Mouse (Mus musculus) spleen, postnatal 10 days (tissue): ENCODE results near the gene Cd8a.
"Not testable (repeated sequence)": the region's sequence is repeated elsewhere in the genome, so short reads cannot be mapped to it uniquely, and the experiment has no call there.

ENCODE experiments used
- DNase-seq, 2 experiments: peaks; one replicate each; pipeline ENCODE4 v3.0.0; 2021 to 2022; ENCODE audit warnings: low spot score in 2 of 2

Gene Cd8a

GRCm38 (mm10) chr6:71373249-71373775, at the start of gene Cd8a:
Gene Cd8a, plus strand, starts transcription at chr6:71373427.
- no peak for DNase-seq

GRCm38 (mm10) chr6:71324816-71325215, 48.4 kb upstream of the Cd8a start:
- DNase-seq = no peak

- DNase-seq = no peak
These were observed 43.3 kb upstream of the Cd8a start for GRCm38 (mm10) chr6:71329881-71330280.

GRCm38 (mm10) chr6:71330486-71330885, 42.7 kb upstream of the Cd8a start:
- DNase-seq = no peak

- DNase-seq = not testable (repeated sequence)
These were observed 41.7 kb upstream of the Cd8a start for GRCm38 (mm10) chr6:71331491-71331890.

GRCm38 (mm10) chr6:71332236-71332965, 40.8 kb upstream of the Cd8a start:
- no peak for DNase-seq

- DNase-seq = no peak
These were observed 40.2 kb upstream of the Cd8a start for GRCm38 (mm10) chr6:71333031-71333430.

- DNase-seq = no peak
These were observed 39.5 kb upstream of the Cd8a start for GRCm38 (mm10) chr6:71333578-71334273.

GRCm38 (mm10) chr6:71337666-71338065, 35.6 kb upstream of the Cd8a start:
- DNase-seq = no peak

GRCm38 (mm10) chr6:71338941-71339340, 34.3 kb upstream of the Cd8a start:
- DNase-seq = no peak

- DNase-seq = no peak
These were observed 33.9 kb upstream of the Cd8a start for GRCm38 (mm10) chr6:71339351-71339750.

- DNase-seq = no peak
These were observed 32.0 kb upstream of the Cd8a start for GRCm38 (mm10) chr6:71341179-71341578.

- no peak for DNase-seq
These were observed 25.2 kb upstream of the Cd8a start for GRCm38 (mm10) chr6:71348006-71348405.

- no peak for DNase-seq
These were observed 22.0 kb upstream of the Cd8a start for GRCm38 (mm10) chr6:71351201-71351600.

- DNase-seq = no peak
These were observed 21.0 kb upstream of the Cd8a start for GRCm38 (mm10) chr6:71352201-71352600.

GRCm38 (mm10) chr6:71352866-71353427, 20.3 kb upstream of the Cd8a start:
- DNase-seq = no peak

- no peak for DNase-seq
These were observed 19.5 kb upstream of the Cd8a start for GRCm38 (mm10) chr6:71353722-71354121.

- no peak for DNase-seq
These were observed 15.7 kb upstream of the Cd8a start for GRCm38 (mm10) chr6:71357493-71357892.

- no peak for DNase-seq
These were observed 13.0 kb upstream of the Cd8a start for GRCm38 (mm10) chr6:71360221-71360620.

GRCm38 (mm10) chr6:71360751-71361150, 12.5 kb upstream of the Cd8a start:
- DNase-seq = no peak

GRCm38 (mm10) chr6:71361156-71361670, 12.0 kb upstream of the Cd8a start:
- DNase-seq = no peak

- DNase-seq = no peak
These were observed 9.2 kb upstream of the Cd8a start for GRCm38 (mm10) chr6:71363995-71364394.
